Mouse (Mus musculus) gastrocnemius, postnatal 4 days (tissue): ENCODE data around the gene Ccl3. TPM values are rescaled to one million over a fixed set of nuclear protein-coding genes. Genes with fewer than 3 reads are reported as not detected.

ENCODE experiments used
- DNase-seq, 2 experiments: peaks; one replicate each; pipeline ENCODE4 v3.0.0; 2021 to 2022; ENCODE audit warnings: low spot score in 2 of 2, mixed read lengths in 2 of 2
- long read RNA-seq, 2 experiments: library from polyadenylated mRNA; stranded (forward); transcript quantifications; one replicate each; pipeline ENCODE4 v2.0.0; 2021
- total RNA-seq, 2 experiments: library from RNA; stranded (reverse); gene quantifications; 2 replicates each; pipeline ENCODE4 v1.2.3; 2021

Gene Ccl3
- not detected for total RNA-seq
- long read RNA-seq, experiment 1, result 0 reads
- long read RNA-seq, experiment 2, result 0 reads

DNA sequence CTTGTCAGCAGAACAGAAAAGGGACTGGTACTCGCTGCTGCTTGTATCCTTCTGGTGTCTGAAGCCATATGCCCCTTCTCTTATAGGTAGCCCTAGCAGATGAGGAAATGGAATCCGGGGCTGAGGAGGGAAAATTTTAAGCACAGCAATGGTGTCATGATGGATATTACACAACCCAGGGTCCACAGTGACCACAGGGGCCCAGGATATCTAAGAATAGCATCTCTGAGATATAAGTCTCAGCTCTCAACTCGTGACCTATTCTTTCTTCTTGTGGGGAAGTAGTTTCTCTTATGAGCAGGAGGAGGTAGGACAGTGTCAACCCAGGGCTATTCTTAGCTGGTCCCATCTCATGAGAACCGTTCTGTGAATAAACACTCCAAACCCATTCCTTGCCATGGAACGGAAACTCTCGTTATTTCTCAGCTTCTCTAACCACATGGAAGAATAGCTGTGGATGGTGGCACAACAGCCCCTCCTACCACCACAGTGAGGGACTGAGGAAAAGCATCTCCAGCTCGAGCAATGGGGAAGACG, at the start of gene Ccl3:
Ccl3 (minus strand) TSS at position 51 of the 537 bp plus-strand sequence.
- DNase-seq, result no peak

DNA sequence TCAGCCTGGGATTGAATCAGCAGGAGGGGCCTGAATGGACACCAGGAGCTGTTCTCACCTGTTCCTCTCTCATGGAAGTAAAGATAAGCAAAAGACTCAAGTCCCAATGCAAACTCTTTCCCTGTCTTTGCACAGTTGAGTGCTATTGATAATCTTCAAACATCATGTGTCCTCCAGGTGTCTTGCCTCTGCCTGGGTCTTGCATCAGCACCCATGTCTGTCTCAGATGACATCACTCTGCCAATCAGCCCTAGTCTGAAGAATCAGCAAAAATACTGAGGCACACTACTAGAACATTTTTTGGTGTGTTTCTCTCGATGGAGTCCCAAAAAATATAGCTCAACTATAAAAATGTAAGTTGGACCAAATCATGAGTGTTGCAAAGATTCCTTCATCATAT, 42.9 kb upstream of the Ccl3 start:
- no peak for DNase-seq

DNA sequence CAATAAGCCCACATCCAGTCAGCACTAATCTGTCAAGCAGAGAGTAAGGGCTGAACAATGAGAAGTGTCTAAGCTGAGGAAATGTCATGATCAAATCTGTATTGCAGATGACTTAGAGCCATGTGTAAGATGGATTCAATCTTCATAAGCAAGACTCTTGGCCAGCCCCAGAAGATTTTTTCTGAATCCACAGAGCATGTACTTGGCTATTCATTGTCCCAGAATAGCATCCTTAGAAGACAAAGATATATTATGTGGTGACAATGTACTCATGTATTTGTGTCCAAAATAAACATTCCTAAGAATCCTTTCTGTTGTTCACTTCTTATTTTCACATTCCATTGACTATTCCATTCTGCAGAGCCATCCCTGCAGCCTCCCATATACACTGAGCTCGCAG, 40.8 kb upstream of the Ccl3 start:
- no peak for DNase-seq

DNA sequence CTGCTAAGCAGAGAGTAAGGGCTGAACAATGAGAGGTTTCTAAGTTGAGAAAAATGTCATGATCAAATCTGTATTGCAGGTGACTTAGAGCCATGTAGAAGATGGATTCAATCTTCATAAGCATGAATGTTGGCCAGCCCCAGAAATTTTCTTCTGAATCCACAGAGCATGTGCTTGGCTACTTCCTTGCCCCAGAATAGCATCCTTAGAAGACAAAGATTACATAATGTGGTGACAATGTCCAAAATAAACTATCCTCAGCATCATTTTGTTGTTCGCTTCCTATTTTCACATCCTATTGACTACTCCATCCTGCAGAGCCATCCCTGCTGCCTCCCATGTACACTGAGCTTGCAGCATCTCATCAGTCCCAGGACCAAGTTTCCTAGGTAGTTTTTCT, 26.5 kb upstream of the Ccl3 start:
- DNase-seq, result no peak

DNA sequence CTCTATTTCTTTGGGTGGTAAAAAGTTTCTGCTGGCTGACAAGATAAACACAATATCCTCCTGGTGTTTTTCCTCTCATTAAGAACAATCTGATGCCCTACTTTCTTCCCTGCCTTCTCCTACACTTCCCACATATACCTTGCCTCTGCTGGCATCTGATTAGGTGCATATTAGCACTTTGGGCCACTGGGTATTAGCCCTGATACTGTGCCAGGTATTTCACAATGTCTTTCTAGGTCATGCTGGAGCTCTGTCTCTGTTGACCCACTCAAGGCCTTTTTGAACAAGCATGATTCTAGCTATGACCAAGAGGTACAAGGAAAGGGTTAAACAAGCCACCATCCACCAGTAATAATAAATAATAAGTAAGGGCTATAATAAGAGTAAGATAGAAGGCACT, 22.6 kb upstream of the Ccl3 start:
- DNase-seq, result no peak

DNA sequence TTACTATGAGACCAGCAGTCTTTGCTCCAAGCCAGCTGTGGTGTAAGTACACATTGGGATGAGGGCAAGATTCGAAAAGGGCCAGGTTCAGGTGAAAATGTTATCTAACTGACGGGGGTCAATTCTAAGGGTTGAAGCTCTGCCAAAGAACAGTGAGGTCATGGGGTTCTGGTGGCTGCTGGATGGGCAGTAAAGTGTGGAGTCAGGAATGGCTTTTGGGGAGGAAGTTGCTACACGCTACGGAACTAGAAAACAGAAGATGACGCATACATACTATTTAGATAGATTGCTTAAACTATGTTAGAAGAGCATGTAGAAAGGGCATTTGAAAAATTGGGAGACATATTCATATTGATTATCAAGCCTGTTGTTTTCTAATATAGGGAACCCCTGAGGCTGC, 14.4 kb upstream of the Ccl3 start:
- DNase-seq, result no peak

DNA sequence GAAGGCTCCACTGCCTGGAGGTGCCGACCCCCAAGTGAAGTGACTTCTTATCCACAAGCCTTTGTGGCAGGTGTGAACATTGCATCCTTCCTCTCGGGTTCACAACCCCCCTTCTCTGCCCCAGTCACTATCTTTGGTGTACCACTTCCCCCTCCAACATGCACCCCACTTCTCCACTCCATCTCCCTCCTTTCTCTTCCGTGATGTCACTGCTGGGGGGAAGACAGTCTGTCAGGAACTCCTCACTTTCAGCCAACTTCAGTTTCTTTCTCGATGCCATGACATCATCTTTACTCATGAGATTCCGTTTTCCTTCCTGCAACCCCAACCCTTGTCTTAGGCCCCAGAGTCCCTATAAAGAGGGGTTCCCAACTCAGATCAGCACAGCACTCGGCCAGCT, 13.0 kb upstream of the Ccl3 start, which contains the start of gene Ccl4:
Ccl4 (plus strand) TSS at position 381 of the 400 bp plus-strand sequence.
- DNase-seq, result no peak

DNA sequence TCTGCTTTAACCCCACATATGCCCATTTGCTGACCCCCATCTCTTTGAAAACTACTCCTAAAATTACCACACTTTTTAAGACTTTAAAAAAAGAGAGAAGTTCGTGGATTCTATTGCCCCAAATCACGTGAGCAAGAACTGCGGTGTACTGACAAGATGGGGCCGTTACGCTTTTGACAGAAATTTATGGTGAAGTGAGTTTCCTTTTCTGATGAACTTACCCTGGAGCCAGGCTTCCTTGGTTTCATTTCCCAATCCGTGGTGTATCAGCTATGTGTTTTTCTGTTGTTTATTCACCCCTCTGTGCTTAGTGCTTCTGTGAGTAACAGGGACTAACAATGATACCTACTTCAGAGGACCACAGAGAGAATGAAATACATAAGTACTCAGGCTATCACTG, 9.6 kb upstream of the Ccl3 start:
- no peak for DNase-seq

DNA sequence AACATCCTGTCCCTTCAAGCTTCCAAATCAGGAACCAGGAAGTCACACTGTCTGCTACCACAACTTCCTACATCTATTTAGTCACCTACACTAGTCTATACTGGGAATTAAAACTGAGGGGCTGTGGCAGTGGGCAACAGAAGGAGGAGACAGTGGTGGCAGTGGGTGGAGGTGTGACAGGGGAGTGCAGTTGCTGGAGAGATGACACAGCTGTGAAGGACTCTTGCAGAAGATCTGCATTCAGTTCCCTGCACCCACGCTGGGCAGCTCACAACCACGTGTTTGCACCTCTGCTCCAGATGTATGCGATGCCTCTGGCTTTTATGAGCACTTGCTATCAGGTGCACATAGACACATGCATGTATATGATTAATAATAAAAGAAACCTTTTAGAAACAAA, 8.4 kb upstream of the Ccl3 start:
- no peak for DNase-seq

DNA sequence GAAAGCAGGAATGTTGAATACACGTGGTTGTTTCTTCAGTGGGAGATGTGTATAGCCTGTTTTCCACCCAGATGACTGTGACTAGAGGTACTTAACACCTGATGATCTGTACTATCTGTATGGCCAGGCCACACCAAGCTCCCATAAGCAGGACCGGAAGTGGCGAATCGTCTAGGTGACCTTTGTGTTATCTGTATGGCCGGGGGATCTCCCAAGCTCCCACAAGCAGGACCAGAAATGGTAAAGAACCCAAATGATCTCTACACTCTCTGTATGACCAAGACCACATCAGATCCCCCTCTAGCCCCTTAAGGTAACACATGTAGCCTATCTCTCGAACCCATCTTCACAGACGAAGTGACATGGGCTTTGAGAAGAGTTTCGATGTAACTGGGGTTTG, 5.5 kb upstream of the Ccl3 start:
- no peak for DNase-seq

DNA sequence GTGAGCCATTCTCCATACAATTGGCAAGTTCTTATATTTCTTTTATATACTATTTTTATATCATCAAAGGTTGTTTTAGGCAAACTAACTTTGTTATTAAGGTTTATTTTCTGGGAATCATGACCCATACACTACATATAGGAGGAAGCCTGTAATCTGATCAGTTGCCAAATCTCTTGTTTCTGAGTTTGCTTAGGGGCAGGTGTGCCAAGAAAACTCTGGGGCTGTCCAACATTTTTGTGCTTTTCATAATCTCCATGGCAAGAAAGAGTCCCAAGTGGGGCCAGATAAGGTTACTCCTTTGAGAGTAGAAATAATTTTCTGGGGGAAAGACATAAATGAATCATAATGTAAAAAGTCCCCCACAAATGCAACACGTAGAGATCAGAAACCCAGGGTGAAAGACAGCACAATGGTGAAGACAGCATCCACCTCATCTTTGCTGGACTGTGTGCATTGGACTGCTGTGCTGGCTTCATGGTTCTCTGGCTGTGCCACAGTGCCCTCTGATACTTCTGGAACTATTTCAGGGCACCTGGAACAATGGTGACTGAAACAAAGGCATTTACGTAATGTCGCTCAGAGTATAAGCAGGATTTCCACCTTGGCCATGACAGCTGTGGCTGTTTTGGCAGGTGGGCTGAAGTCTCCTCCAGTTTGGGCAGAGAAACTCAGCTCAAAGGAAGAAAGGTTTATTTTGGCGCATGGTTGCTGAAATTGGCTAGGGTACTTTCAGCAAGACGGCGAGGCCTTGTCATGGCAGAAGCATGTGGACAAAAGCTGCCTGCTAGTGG, 2.6 kb downstream of the Ccl3 start:
- no peak for DNase-seq

DNA sequence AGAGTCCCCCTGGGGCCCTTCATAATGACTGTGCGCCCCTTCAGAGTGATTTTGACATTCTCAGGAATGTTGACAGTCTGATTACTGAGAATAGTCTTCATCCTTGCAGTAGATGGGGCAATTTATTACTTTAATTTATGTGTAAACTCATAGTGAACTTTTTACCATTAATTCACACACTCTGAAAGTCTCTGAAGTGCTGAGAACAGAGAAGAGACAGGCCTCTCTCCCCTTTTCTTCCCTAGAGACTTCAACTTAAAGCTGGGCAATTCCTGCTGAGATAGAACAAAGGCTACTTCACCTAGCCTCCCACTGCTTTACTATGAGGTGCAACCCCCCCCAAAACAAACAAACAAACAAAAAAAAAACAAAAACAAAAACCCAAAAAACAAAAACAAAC, 3.6 kb downstream of the Ccl3 start, which contains the start of gene Rpl9-ps1:
Rpl9-ps1 (minus strand) TSS at position 101 of the 400 bp plus-strand sequence.
- DNase-seq, result no peak

DNA sequence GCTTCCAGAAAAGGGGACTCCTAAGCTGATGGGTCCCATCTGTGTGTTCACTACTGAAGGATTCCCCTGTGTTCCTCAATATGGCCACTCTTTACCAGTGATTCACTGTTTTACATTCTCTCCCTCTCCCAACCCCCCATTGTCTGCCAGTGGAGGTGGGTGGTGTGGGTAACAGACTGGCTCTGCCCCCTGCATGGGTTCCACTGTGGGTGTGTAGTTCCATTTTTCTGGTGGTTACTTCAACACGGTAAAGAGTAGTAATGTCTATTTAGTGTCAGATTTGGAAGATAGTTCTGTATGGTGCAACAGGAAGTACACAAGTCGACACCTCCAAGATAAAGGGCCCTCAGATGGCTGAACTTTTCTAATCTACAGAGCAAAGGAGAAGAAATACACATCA, 7.9 kb downstream of the Ccl3 start:
- no peak for DNase-seq

DNA sequence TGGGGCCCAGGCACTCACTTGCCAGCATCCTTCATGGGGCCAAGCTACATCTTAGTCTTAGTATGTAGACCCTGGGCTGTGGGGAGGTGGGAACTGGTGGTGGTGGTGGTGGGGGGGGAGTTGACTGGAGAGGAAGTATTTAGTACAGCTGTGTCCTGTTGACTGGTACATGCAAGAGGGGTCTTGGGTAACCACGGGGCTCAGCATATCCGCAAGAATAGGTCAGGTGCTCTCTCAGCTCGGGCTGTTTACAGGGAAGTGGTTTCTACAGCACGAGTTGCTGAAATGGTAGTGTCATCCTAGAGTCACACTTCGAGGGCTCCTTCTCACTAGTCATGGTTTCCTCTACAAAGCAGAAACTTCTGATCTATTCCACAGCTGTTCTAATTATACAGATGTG, 9.0 kb downstream of the Ccl3 start:
- DNase-seq, result no peak

DNA sequence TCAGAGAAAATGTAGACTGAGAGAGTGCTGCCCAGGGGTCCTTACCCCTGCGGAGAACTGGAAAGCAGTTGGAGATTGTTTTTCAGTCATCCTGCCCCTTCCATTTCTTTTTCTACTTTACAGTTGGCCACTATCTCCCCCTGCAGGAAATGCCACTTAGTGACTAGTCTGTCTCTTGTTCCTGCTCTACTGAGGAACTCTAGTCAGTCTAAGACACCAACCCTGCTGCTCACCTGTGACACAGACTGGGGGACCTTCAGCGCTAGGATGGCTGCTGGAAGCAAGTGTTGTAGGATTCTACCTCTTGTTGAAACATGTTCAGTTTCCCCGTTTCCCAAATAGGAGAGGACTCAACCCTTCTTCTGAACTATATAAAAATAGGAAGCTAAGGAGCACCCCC, 9.6 kb downstream of the Ccl3 start:
- DNase-seq, result no peak

DNA sequence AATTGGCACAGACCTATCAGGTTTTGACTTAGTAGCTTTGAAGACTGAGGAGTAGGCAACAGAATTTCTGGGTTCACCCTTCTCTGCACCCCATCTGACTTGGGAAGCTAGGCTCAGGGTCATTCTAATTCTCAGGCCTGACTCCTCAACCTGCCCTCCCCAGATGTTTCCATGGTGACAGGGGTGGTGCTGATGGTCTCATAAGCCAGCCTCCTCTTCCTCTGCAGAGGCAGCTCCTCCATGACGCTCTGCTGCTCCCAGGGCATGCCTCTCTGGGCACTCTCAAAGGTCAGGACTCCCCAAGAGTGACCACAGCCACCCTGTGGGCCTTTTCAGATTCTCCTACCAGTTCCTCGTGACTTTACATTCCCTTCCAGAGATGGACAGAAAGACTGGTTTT, 10.2 kb downstream of the Ccl3 start:
- no peak for DNase-seq

DNA sequence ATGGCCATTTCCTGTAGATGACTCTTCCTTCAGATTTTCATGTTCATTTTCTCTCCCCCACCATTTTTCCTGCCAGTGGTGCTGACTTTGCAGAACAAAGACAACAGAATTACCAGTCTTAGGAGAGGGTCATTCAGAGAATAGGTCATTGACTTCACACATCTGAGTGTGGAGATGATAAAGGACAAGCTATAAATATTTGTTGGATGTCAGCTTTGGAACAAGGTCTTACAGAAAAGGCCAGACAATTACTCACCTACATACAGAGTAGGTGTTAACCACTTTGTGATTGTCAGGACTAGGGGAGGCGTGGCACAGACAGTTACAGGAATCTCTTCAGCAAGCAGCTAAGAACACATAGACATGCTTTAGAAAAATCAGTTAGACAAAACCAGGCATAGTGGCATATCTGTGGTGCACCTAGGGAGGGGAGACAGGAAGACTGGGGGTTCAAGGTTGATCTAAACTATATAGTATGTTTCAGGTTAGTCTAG, 12.4 kb downstream of the Ccl3 start:
- no peak for DNase-seq

DNA sequence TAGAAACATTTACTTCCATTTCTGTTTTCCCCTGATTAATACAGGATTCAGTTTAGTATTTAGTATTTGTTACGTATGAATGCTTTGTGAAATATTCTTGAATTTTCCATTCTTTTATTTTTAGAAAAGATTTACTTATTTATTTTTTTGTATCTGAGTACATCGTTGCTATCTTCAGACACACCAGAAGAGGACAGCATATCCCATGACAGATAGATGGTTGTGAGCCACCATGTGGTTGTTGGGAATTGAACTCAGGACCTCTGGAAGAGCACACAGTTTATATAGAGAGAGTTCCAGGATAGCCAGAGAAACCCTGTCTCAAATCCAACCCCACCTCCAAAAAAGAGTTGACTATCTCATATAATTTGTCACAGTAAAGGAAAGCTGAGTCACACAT, 14.3 kb downstream of the Ccl3 start:
- no peak for DNase-seq

DNA sequence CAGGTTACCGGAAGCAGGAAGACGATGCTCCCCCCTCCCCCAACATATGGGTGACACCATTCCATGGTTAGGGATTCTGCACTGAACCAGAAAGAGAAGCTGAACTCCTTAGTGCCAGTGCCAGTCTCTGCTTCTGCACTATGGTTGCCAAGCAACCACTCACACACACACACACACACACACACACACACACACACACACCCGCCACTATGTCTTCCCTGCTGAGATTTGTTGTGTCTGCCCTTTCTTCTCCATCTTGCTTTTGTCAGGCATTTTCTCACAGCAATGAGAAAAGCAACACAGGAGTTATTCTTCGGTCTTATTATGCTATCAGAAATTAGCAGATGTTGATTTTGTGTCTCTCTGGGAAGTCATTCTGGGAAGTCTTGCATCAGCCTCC, 14.7 kb downstream of the Ccl3 start:
- no peak for DNase-seq

DNA sequence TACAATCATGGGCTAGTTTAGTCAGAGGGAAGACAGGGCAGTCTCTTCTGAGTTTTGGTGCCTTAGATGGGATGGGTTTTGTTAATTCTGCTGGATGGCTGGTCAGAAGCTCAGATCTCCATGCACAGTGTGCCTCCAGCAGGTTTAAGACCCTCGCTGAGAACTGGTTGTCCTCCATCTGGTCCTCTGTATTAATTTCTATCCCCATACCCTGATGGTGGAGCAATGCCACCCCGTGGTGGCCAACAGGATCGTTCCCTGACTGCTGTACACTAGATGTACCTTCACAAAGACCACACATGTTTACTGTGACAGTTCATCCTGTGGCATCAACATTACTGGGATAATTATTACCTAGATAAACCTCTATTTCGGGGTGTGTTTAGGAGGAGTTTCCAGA, 16.4 kb downstream of the Ccl3 start:
- DNase-seq, result no peak

DNA sequence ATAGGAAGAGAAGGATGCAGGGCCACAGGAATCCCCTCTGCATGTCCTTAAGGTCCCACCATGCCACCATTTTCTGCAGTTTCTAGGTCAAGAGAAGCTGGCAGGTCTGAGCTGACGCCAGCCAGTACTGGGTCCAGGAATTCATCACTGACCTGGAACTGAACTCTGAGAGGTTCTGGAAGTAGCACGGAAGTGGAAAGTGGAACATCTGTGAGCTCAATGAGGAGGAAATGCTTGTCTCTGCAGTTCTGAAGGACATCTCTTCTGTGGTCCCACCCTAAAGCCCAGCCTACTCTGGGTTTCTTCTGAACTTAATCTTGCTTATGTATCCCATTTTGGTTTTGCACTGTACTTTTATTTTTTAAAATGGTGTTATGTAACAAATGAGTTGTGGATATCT, 18.1 kb downstream of the Ccl3 start:
- no peak for DNase-seq

DNA sequence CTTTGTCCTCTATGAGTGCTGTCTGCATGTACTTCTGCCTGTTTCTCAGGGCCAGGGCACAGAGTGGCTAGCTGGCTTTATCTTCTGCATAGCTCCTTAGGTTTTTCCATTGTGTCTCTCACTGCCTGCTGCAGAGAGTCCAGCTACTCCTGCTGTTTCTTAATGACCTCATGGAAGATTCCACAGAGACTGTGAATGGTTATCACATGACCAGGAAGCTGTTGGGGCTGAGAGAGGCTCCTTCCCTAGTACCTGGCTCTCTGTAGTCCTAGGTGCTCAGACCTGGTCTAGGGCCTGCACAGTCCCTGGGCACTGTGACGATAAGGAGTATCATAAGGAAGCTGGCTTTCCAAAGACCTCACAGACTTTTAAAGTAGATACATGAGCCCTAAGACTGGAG, 18.5 kb downstream of the Ccl3 start:
- no peak for DNase-seq

DNA sequence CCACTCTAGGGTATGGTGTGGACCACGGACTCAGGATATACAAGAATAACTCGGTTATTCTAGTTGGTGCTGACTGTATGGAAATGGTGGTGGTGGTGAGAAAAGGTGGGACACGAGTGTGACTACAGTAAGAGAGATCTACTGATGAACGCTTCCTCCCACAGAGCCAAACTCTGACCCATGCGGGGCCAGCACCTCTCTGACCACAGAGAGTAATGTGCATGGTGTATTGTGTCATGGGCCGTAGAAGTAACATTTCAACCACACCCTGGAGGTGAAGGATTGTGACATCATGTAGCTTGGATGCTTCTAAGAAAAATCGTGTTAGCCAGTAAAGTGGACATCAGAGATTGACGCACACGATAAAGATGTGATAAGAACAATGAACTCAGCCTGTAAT, 20.3 kb downstream of the Ccl3 start:
- no peak for DNase-seq
